In the genomic region with DNA sequence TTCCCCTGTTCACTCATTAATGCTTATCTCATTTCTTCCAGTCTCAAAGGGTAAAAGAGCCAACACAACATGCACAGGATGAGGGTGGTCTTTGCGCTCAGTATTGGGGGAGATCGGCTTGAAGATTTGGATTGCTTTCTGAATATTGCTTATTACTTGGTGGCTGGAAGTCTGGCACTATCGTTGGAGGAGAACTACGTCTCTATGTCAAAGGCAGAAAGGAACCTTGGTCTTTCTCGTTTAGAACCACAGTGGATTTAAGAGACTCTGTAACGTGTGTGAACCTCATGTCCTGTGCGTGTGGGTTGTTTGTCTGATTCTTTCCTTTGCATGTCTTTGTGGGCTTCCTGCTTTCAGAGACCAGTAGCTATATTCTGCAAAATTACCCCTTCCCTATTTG, we compare ENCODE assay signal across 8 mouse cellular contexts. TPM values are rescaled to one million over a fixed set of nuclear protein-coding genes. Genes with fewer than 3 reads are reported as not detected.
DNase-seq lines count a peak whose midpoint lies in the region; ATAC-seq and TF ChIP-seq lines count a peak whose summit lies in the region.

No protein-coding gene starts in this region.

- H3K36me3 ChIP-seq in thymus, adult 2 months (ENCODE audit: control insufficient read depth, insufficient read depth, low read length), result no peaks in the 10 kb centered on the region
- no peaks in the 10 kb centered on the region for H3K36me3 ChIP-seq in limb, embryonic 15.5 days
- H3K36me3 ChIP-seq in stomach, embryonic 15.5 days, result no peaks in the 10 kb centered on the region

- no peaks in the 10 kb centered on the region for H3K9me3 ChIP-seq in limb, embryonic 15.5 days
- no peaks in the 10 kb centered on the region for H3K9me3 ChIP-seq in stomach, embryonic 15.5 days

- peak overlapping the region; percentile 76 for H3K4me2 ChIP-seq in limb, embryonic 15.5 days
- H3K4me2 ChIP-seq in stomach, embryonic 15.5 days, result peak overlapping the region; percentile 72

- H3K27ac ChIP-seq in gastrocnemius, adult 2 months, result peak overlapping the region; percentile 93; the same call in 1 of the 2 replicates
- H3K27ac ChIP-seq in thymus, adult 2 months (ENCODE audit: control insufficient read depth, insufficient read depth, low read length), result no peak overlapping the region; the same call in 1 of the 2 replicates
- H3K27ac ChIP-seq in limb, embryonic 15.5 days, result no peak overlapping the region
- H3K27ac ChIP-seq in stomach, embryonic 15.5 days, result no peak overlapping the region

- H3K9ac ChIP-seq in limb, embryonic 15.5 days, result no peak overlapping the region; the same call in 1 of the 2 replicates
- no peak overlapping the region for H3K9ac ChIP-seq in stomach, embryonic 15.5 days

- no peak for TF ChIP-seq POLR2A in thymus, adult 2 months (IDR thresholded peaks at IDR 0.05; ENCODE audit: control insufficient read depth, extremely low read depth, insufficient read depth, low read length, poor library complexity)

- H3K4me3 ChIP-seq in gastrocnemius, adult 2 months, result peak overlapping the region; percentile 83
- H3K4me3 ChIP-seq in thymus, adult 2 months (ENCODE audit: control insufficient read depth, insufficient read depth, low read length), result no peak overlapping the region
- peak overlapping the region; percentile 88 for H3K4me3 ChIP-seq in limb, embryonic 15.5 days
- peak overlapping the region; percentile 77 for H3K4me3 ChIP-seq in stomach, embryonic 15.5 days (replicated peaks)

- TF ChIP-seq CTCF in gastrocnemius, adult 2 months (IDR thresholded peaks at IDR 0.05), result no peak
- TF ChIP-seq CTCF in thymus, adult 2 months (IDR thresholded peaks at IDR 0.05; ENCODE audit: borderline replicate concordance, control insufficient read depth, extremely low read depth, insufficient read depth, low read length, poor library complexity), result no peak

- DNase-seq in gastrocnemius, adult 2 months, result no peak
- no peak for DNase-seq in gastrocnemius, postnatal 36 days
- peak; percentile 11 for DNase-seq in thymus, adult 2 months
- no peak for DNase-seq in thymus, postnatal 36 days
- no peak for DNase-seq in left cerebral cortex, postnatal 36 days (ENCODE audit: low spot score in 2 of 2)
- DNase-seq in B cell, adult 2 months, result no peak

- WGBS in thymus, adult 2 months, result 7% methylated on average over 7 of the region's 7 CpGs
- 54% methylated on average over 7 of the region's 7 CpGs for WGBS in limb, embryonic 15.5 days
- 57% methylated on average over 7 of the region's 7 CpGs for WGBS in stomach, embryonic 15.5 days

- intact Hi-C loops in gastrocnemius, adult 2 months (cut with DNase I), result no loop called here
- intact Hi-C loops in gastrocnemius, postnatal 36 days (cut with DNase I), result no loop called here
- intact Hi-C loops in left cerebral cortex, postnatal 36 days (cut with DNase I), result loop anchor here (5.0 kb wide), 1 partner anchor 137 kb away; no protein-coding TSS in a partner anchor

- peaks cover 21% of the 10 kb centered on the region for H3K4me1 ChIP-seq in thymus, adult 2 months (replicated peaks; ENCODE audit: control insufficient read depth, insufficient read depth, low read length)
- H3K4me1 ChIP-seq in limb, embryonic 15.5 days, result peaks cover 28% of the 10 kb centered on the region; the same call in 1 of the 2 replicates
- H3K4me1 ChIP-seq in stomach, embryonic 15.5 days, result no peaks in the 10 kb centered on the region; the same call in none of the 2 replicates

- H3K27me3 ChIP-seq in thymus, adult 2 months (ENCODE audit: control insufficient read depth, insufficient read depth, low read length), result no peaks in the 10 kb centered on the region
- no peaks in the 10 kb centered on the region for H3K27me3 ChIP-seq in limb, embryonic 15.5 days
- H3K27me3 ChIP-seq in stomach, embryonic 15.5 days (replicated peaks), result no peaks in the 10 kb centered on the region

- ATAC-seq in limb, embryonic 15.5 days (ENCODE audit: insufficient number of reproducible peaks, low FRiP score, low TSS enrichment, low read depth), result no peak
- no peak for ATAC-seq in stomach, embryonic 15.5 days (ENCODE audit: insufficient read depth, low FRiP score, low read depth)

RNA-seq across cellular contexts. Expression of a gene that starts 1.5 kb away (rescaled TPM):
- 1 to 10 TPM; 9.2 to 9.5 TPM for total RNA-seq in gastrocnemius, adult 2 months (2021)
- total RNA-seq in gastrocnemius, postnatal 36 days (2021), result 1 to 10 TPM; 9.1 to 9.3 TPM
- 32.7 and 42.3 TPM in 2 replicates for polyA plus RNA-seq in thymus, adult 2 months (2012; rRNA removed)
- polyA plus RNA-seq in limb, embryonic 15.5 days (2015; fragmentation: Nextera tagmentation; extraction: Ambion mirVana), result 26.3 and 31.7 TPM in 2 replicates
- polyA plus RNA-seq in stomach, embryonic 15.5 days (2015; fragmentation: Nextera tagmentation; extraction: Ambion mirVana), result 47.2 and 49.7 TPM in 2 replicates
- 100 to 1,000 TPM; 215 to 239 TPM for total RNA-seq in left cerebral cortex, postnatal 36 days (2021)

Comparison
In these comparisons a context has a peak if more than half of its experiments do, and no peak if none do; other contexts are left out.
1. RNA of a gene that starts 1.5 kb away (total RNA-seq): 215 to 239 TPM in left cerebral cortex, postnatal 36 days; 9.2 to 9.5 TPM in gastrocnemius, adult 2 months and 9.1 to 9.3 TPM in gastrocnemius, postnatal 36 days; every median in the first group is over 10 times any median in the second.